Mouse (Mus musculus) 3T3-L1 (cell line): Measurements from ENCODE around the gene Platr17.
A peak's percentile ranks its signal among the peaks of the same experiment; 100 is the strongest.

Experiments used
- DNase-seq: peaks from one replicate; pipeline ENCODE4 v3.0.0-alpha.2; 2015; ENCODE audit warnings: low read depth, low spot score

Platr17 gene

DNA sequence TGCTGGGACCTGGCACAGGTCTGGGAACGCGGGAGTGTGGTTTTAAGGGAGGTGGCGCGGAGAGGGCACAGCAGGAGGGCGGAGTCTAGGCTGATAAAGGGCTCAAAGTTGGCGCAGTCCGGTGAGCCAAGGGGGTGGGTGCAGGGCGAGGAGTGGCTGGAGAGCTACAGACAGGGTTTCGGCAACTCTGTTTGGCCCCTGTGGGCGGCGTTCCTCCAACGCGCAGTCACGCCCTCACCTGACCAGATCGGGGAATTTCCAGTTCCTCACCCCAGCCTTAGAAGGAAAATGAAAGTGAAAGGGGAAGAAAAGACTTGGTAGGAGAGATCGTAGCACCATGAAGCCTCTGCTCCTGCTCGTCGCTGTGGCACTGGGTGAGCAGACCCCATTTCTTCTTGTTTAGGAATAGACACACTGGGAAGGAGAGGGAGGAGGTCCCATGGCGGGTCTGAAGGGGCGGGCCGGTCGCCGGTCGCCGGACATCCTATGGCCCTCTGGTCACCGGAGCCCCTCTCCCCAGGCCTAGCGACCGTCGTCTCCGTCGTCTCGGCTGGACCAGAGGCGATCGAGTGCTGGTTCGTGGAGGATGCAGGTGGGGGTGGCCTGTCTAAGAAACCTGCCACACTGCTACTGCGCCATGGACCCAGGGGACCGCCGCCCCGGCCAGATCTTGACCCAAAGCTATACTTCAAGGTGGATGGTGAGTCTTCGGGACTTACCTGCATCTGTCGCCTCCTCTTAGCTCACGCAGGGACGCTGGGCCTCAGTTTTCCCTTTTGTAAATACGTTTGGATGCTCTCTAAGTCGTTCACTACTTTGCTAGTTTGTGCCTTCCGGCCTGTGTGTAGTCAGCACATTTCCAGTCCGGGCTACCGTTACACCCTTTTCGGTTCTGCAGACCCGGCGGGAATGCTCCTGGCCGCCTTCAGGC is 14.7 kb downstream of the Platr17 start:
- peak; percentile 98 for DNase-seq

DNA sequence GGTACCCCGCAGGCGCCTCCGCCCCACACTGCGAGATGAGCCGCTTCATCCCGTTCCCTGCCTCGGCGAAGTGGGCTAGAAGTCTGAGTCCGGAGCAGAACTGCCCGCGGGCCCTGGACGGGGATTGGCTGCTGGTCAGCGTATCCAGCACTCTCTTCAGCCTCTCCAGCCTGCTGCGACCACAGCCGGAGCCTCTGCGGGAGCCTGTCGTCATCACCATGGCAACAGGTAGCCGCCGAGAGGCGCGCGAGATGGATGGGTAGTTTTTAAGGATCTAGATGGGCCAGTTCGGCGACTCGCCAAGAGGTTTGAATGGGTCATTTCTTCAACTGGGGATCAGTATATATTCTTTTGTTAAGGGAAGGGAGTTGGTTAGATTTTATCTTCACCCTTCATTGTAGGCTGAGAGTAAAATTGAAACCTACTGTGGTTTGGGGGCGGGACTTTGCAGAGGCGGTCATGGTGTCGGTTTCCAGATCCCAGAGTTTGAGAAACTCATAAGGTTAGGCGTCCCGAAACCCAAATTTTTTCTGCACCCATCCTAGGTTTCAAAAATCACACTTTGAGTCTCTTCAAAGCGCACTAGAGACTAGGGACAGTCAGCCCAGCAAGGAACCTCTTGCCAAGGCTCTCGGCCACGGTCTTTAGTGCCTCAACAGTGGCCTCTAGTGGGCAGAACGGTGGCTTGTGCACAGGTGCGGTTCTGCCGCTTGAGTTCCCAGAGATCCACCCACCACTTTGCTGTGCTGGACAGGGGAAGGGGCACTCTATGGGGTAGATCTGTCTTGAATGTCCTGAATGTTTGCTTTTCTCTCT is 15.6 kb downstream of the Platr17 start:
- DNase-seq, result peak; percentile 95

DNA sequence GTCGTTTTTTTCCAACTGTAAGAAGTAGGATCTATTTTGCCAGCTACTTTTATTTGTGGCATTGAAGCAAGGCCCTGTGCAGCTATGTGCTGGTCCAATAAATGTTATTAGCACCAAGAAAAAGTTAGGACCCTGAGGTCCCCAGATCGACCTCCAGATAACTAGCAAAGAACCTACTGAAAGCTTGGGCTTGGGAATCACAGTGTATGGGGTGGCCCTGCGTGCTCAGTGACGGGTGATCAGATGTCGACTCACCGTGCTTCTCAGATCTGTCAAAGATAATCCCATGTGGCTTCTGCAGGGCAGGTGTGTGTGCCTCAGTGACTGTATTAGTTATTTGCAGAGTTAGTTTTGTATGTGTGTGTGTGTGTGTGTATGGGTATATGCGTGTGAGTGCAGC is 16.4 kb downstream of the Platr17 start:
- no peak for DNase-seq

GRCm38 (mm10) chr17:33924577-33925283 is 19.8 kb downstream of the Platr17 start:
- peak; percentile 78 for DNase-seq

GRCm38 (mm10) chr17:33925406-33926116 is 20.6 kb downstream of the Platr17 start:
- DNase-seq, result no peak

GRCm38 (mm10) chr17:33926207-33926932 is 21.4 kb downstream of the Platr17 start:
- peak; percentile 49 for DNase-seq

DNA sequence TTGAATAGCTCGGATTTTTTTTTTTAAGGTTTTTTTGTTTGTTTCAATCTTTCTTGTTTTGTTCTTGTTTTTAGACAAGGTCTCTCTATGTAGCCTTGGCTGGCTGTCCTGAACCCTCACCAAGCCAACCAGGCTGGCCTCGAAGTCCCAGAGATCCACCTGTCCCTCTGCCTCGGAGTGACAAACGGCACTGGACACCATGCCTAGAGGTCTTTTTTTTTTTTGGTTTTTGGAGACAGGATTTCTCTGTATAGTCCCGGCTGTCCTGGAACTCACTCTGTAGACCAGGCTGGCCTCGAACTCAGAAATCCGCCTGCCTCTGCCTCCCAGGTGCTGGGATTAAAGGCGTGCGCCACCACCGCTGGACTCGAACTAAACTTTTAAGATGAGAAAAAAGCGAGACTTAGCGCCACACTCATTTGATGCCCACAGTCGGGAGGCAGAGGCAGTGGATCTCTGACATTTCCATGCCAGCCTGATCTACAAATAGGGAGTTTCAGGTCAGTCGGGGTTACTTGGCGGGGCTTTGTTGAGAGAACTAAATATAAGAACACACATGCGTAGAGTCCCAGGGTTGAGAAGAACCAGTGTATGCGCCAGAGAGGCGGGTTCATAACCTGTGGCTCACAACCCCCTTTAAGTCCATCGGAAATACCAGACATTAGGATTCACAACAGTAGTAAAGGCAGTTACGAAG is 23.5 kb downstream of the Platr17 start:
- DNase-seq, result no peak

DNA sequence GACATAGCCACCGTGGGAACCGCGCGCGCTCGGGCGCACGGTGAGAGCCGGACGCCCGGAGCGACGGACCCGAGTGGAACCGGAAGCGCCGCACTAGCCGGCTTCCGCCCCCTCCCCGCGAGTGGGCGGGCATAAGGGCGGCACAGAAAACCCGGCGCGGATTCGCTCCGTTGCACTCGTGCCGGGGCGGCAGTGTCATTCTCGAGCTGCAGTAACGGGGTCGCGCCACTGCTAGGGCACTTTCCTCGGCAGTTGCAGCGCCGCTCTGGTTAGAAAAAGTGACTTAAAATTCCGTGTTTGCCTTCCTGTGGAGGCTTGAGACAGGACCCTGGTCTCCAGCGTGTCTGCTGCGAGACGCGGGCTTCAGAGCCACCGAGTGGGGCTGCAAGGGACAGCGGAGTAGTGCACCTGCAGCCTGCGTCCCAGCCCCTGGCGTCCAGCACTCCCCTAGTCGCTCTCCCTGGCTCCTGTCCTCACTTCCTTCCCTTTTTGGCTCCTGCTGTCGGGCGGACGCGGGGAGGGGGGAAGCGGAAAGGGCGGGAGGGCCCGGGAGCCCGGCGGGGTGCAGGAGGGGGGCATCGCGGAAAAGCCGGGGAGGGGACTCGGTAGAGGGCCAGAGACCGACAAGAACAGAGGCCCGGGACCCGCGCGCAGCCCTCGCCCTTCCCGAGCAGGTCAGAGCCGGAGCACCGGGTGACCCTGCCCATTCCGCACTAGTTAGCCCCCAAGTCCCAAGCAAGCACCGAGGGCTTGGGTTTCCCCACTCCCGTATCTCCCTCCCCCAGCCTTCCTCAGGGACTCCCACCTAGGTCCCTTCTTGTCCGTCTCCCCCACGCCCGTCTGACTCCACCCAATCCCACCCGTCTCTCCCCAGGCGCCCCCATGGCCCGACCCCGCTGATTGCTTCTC is 24.7 kb downstream of the Platr17 start, which contains the start of gene Rgl2:
Rgl2 (plus strand) TSS at position 173 of the 909 bp plus-strand sequence.
- peak; percentile 85 for DNase-seq

DNA sequence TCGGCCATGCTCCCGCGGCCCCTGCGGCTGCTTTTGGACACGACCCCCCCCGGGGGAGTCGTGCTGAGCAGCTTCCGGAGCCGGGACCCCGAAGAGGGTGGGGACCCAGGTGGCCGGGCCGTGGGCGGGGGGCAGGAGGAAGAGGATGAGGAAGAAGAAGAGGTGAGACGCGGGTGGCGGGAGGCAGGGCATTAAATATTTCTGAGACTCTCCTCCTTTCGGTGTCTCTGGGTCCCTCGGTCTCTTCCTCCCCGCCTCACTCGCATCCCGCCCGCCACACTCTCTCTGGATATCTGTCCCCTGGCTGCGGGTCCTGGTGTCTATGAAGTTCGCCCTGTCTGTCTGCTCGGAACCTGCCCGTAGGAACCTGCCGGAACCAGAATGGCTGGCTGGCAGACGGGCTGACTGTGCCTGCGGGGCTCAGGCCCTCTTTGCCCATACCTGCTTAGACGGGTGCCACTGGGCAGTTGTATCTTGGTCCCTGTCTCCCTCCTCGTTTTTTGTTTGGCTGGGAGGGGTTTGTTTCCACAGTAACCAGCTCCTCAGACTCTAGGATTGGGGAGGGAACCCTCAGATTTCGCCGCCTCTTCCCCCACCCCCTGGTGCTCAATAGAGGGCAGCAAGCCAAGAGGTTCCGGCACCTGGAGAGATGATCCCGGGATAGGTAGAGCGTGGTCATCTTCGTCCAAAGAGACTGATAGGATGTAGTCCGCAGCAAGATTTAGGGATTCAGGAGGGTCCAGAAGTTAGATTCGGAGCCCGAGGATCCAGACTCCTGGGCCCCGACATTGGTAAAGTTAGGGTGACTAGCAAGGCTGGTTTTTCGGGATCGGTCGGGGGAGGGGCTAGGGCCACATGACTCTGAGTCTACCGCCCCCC is 25.6 kb downstream of the Platr17 start:
- peak; percentile 79 for DNase-seq

GRCm38 (mm10) chr17:33931159-33931866 is 26.4 kb downstream of the Platr17 start:
- DNase-seq, result no peak

DNA sequence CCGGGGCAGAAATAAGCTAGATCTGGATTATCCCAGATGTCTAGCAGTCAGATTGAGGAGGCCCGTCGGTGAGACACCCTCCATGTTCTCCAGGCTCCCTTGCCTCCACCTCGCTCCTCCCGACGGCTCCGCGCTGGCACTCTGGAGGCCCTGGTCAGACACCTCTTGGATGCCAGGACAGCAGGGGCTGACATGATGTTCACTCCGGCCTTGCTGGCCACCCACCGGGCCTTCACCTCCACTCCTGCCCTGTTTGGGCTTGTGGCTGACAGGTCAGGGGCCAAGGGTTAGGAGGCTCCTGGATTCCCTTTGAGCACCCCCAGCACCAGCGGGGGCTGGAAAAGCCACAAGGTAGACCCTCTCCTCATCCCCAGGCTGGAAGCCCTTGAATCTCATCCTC is 27.0 kb downstream of the Platr17 start:
- no peak for DNase-seq

- no peak for DNase-seq
These were observed 27.5 kb downstream of the Platr17 start for GRCm38 (mm10) chr17:33932448-33932847.

DNA sequence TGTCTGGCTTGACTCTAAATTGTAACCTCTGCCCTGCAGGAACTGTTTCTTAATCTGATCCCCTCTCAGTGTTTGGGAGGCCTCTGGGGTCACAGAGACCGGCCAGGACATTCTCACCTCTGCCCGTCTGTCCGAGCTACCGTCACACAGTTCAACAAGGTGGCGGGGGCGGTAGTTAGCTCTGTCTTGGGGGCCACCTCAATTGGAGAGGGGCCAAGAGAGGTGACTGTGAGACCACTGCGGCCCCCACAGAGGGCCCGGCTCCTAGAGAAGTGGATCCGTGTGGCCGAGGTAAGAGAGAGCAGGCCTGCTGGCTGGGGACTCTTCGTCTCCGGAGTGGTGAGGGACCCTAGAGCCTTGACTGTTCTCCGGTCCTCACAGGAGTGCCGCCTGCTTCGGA is 28.0 kb downstream of the Platr17 start:
- DNase-seq, result no peak

DNA sequence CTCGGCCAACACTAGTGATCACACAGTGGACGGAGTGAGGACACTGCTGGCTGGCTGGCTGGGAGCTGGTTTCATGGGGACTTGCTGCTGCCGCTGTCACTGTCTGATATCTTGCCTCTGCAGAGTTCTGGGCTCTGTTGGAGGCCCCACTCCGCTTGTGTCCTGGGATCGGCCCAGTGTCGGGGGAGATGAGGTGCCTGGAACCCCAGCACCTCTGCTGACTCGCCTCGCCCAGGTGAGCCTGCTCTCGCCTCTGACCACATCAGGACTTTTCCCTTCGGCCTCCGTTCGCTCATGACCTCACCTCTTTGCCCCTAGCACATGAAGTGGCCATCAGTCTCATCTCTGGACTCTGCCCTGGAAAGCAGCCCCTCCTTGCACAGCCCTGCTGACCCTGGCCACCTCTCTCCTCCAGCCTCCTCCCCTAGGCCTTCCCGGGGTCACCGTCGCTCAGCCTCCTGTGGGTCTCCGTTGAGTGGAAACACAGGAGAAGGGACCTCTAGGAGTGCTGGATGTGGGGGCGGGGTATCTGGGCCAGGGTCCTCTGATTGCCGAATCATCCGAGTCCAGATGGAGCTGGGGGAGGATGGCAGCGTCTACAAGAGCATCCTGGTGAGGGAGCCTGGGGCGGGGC is 30.6 kb downstream of the Platr17 start:
- DNase-seq, result no peak

DNA sequence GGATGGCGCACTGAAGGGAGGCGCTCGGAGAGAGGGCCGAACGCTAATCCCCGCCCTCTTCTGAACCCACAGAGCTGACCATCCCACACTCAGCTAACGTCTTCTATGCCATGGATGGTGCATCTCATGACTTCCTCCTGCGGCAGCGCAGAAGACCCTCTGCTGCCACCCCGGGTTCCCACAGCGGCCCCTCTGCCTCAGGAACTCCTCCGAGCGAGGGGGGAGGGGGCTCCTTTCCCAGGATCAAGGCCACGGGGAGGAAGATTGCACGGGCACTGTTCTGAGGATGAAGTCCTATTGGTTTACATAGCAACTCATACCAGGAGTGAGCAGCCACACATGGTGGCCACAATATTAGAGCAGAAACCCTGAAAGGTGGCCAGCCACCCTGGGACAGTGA is 32.1 kb downstream of the Platr17 start:
- DNase-seq, result no peak

DNA sequence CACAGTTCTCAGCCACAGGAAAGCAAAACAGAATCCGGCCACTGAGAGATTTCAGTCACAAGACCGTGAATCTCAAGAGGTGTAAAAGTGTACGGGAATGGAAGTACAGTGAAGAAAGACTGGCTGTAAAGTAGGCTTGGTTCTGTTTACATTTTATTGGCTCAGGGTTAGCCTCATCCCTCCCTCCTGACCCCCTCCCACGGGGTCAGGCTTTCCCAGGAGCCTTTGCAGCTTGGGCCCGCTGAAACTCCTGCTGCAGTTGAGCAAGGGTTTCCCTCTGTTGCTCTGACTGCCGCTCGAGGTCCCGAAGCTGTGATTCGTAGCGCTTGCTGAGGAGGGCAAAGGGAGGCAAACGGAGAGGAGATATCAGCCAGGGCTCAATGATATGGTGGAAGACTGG is 33.8 kb downstream of the Platr17 start:
- no peak for DNase-seq
